Mouse (Mus musculus) adipose tissue, adult 10 weeks (tissue): ENCODE results near the gene Olfr522. TPM values are rescaled to one million over a fixed set of nuclear protein-coding genes. Genes with fewer than 3 reads are reported as not detected.

Experiments used
- polyA plus RNA-seq: library from polyadenylated mRNA; stranded (reverse); fragments of 350-450 nt; fragmentation: Illumina TruSeq; extraction: RNeasy Lipid Tissue Mini Kit (QIAGEN cat#74804); gene quantifications from one replicate; pipeline ENCODE4 v1.2.3, GENCODE M21; 2014; ENCODE audit warnings: low read depth, low replicate concordance

Olfr522 gene
- not detected for polyA plus RNA-seq

DNA sequence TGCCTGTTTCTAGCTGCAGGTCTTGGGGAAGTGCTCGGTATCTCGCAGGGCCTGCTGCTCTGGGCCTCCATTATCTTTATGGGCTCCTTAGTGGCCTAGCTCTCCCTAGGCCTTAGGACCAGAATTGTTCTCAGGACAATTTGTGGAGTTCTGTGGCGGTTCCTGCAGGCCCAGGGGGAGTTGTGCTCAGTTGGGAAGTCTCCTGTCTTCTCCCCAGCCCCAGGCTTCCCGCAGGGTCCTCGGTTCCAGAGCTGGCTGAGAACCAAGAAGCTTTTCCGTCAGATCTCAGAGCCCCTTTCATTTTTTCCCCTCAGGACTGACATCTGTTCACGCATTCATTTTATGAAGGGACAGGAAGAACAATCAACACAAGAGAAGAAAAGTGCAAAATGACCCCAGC, at the start of gene Olfr522:
Gene Olfr522, minus strand, starts transcription at position 101 of the 400 bp plus-strand sequence.

DNA sequence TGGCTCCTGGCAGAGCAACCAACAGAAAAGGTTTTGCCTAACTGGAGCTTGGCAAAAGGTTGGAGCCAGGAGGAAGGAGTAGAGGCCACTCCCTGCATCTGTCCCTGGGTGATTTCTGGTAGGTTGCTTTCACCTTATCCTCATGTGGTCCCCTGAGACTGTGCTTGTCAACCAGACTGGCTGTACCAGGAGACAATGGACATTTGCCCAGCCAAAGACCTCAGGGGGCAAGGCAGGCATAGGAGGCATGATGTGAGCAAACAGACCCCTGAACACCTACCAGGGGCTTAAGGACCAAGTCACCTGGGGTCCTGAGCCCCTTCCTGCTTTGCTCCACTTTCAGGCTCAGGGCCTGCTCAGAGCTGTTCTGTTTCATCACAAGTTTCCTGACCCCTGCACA, 41.3 kb upstream of the Olfr522 start, which contains the start of gene Olfr524:
Gene Olfr524, minus strand, starts transcription at position 101 of the 400 bp plus-strand sequence.

DNA sequence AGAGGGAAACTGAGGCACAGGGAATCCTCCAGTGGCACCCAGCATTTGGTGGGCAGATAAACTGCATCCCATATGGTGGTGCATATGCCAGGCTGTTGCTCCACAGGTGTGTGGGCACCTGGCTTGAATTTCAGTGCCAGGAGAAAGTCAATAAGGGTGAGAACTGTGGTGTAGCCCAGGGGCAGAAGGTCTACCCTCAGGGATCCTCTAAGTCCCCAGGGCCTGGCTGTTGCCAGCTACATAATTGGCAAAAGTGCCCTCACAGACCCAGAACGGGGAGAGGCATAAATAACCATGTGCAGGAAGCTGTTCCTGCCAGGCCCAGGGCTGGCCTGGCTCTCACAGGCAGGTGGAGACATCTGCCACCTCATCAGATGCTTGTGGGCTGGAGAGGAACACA, 8.4 kb upstream of the Olfr522 start, which contains the start of gene Olfr523:
Gene Olfr523, plus strand, starts transcription at position 282 of the 400 bp plus-strand sequence.

DNA sequence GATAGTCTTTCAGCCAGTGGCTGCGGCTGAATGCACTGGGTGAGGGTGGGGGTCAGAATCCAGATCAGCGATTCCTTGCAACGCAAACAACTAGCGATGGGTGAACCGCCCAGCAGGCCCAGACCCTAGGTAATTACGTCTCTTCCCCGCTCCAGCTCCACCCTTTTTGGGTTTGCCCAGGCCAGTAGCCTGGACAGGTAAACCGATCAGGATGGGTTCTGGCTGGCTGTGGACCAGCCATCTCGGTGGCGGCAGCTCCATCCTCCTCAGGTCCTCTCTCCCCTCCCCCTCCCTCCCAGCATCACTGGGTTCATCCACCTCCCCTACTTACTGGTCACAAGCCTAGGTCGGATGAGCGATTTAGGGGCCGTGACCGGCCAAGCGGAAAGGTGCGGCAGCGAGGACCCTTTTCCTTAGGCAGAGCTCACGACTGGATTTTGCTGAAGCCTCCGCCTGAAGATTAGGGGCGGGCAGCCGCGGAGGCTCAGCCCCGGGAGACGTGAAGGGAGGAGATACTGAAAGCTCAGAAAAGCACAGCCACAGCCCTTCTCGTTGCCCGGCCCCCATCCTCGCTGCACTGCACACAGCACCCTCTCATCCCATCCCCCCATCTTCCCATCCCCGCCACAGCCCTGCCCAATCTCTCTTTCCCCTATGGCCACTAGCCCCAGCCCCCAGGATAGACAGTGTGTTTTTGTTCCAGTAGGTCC, 10.2 kb downstream of the Olfr522 start, which contains the start of gene Sprn:
Gene Sprn, minus strand, starts transcription at position 660 of the 710 bp plus-strand sequence.

DNA sequence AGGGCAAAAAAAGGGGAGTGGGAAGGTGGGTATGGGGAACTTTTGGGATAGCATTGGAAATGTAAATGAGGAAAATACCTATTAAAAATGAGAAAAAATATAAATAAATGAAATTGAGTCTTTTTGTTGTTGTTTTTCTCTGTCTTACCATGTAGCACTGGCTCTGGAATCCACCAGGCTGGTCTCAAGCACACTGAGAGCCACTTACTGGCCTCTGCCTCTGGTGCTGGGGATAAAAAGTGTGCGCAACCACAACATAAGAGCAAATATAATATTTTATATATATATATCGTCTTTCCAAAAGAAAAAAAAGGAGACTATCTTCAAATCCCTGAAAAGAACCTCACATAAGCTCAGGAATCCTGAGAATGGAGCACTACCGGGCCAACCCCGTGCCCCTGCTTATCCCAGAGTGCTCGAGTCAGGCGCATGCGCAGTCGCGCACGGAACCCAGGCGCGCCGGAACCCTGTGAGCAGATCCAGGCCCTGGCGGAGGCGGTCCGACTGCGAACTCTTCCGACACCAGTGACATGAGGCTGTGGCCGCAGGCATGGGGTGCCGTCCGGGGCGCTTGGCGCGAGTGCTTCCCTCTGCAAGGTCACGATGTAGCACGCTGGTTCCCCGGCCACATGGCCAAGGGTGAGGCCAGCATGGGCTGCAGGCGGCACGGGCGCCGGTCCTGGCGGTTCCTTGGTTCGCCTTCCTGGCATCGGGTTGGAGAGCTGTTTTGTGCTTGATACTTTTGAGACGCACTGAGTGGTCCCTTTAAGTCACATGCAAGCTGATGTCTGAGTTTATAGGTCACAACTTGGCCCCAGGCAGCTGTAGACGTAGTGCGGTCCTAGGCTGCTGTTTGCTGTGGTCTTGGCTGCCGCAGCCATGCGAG, 27.2 kb downstream of the Olfr522 start, which contains the start of gene Mtg1:
Gene Mtg1, plus strand, starts transcription at position 430 of the 886 bp plus-strand sequence.

DNA sequence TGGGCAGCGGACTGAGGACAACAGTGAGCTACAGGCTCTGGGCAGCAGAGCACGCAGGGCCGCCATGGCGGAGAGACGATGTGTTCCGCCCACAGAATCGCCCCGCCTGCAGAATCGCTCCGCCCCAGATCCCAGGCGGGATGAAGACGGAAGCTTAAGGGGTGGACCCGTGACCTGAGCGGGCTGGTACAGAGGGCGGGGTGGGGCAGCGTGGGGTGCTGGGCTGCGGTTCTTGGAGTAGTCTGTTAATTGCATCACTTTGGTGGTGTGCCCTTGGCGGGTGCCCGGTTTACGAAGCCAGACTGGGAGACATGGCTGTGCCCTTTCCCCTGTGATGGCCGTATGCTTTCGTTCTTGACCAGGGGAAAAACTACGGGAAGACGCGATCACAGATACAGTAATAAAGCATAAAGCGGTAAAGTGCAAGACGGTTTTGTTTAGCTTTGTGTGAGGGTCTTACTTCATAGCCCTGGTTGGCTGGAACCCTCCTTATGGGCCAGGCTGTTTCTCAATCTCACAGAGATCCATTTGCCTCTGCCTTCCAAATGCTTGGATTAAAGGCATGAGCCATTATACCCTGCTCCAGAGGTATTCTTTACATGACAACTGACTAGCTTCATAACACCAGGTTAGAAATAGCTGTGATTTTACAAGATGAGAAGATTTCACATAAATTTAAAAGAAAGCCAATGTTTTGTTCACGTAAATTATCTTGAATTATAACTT, 48.1 kb downstream of the Olfr522 start, which contains the start of gene Echs1:
Gene Echs1, minus strand, starts transcription at position 148 of the 726 bp plus-strand sequence.

DNA sequence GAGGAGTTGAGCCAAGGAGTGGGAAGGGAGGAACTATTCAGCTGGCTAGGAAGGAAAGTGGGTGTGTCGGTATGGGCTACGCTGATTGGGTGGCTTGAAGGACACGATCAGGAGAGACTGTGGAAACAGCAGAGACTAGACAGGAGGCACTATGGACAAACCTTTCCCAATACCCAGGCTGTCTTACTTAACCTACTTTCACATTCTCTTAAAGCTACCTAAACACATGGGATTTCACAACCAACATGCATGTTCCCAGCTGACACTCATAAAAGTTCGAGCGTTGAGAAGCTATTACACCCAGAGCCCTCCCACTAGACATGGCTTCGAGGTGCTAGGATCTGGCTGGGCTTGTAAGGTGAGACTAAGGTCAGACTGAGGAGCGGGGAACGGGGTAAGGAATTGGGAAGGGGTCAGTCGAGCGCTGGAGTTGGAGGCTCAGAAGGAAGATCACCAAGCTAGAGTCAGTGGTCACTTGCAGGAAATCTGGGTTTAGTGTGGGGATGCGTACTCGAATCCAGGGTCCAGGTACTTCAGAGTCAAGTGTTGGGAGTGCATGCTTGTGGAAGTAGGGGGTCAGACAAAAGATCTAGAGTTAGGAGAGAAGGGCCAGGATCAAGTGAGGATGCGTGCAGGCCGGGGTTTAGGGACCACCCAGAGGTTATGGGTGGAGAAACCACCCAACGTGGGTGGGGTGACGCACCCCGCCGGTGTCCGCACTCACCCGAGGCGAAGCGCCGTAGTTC, 48.8 kb downstream of the Olfr522 start, which contains the start of gene Paox:
Gene Paox, plus strand, starts transcription at position 217 of the 746 bp plus-strand sequence.

Other genes starting within 250 kb of the Olfr522 start
- not detected for gene Utf1, start 221.0 kb downstream of the Olfr522 start, polyA plus RNA-seq
- gene 6430531B16Rik, start 186.0 kb downstream of the Olfr522 start, polyA plus RNA-seq = 2.7 TPM
- gene Adam8, start 172.2 kb downstream of the Olfr522 start, polyA plus RNA-seq = 6.7 TPM
- 16.0 TPM for gene Zfp511, start 128.4 kb downstream of the Olfr522 start, polyA plus RNA-seq
- gene Tubgcp2, start 128.1 kb downstream of the Olfr522 start, polyA plus RNA-seq = 19.4 TPM
- not detected for gene Msx3, start 115.7 kb downstream of the Olfr522 start, polyA plus RNA-seq
- 0.79 TPM for gene Caly, start 82.2 kb downstream of the Olfr522 start, polyA plus RNA-seq
- gene Prap1, start 71.4 kb downstream of the Olfr522 start, polyA plus RNA-seq = not detected
- gene Fuom, start 62.3 kb downstream of the Olfr522 start, polyA plus RNA-seq = 20.9 TPM
- gene Paox, start 49.0 kb downstream of the Olfr522 start, polyA plus RNA-seq = 14.7 TPM
- gene Echs1, start 48.3 kb downstream of the Olfr522 start, polyA plus RNA-seq = 181 TPM
- 26.6 TPM for gene Mtg1, start 27.2 kb downstream of the Olfr522 start, polyA plus RNA-seq
- 0.56 TPM for gene Sprn, start 9.9 kb downstream of the Olfr522 start, polyA plus RNA-seq
- not detected for gene Olfr523, start 8.5 kb upstream of the Olfr522 start, polyA plus RNA-seq
- gene Olfr524, start 41.2 kb upstream of the Olfr522 start, polyA plus RNA-seq = not detected
- 0.51 TPM for gene Cd163l1, start 53.5 kb upstream of the Olfr522 start, polyA plus RNA-seq
- not detected for gene 5830411N06Rik, start 82.5 kb upstream of the Olfr522 start, polyA plus RNA-seq
- gene Olfr525, start 156.1 kb upstream of the Olfr522 start, polyA plus RNA-seq = not detected
- gene Olfr527, start 169.3 kb upstream of the Olfr522 start, polyA plus RNA-seq = not detected
- not detected for gene Olfr60, start 196.9 kb upstream of the Olfr522 start, polyA plus RNA-seq
- gene Olfr530, start 211.6 kb upstream of the Olfr522 start, polyA plus RNA-seq = not detected
- not detected for gene Olfr531, start 238.2 kb upstream of the Olfr522 start, polyA plus RNA-seq